Mouse (Mus musculus) ES-E14 (cell line): ENCODE measurements at regions not wholly inside any gene's neighbourhood (a gene's known extent, or its start where the extent isn't known, plus 50 kb on each side); places are given as distances from the start of the nearest gene placed in this dataset.

ENCODE experiments used
- CHD2 ChIP-seq: IDR thresholded peaks from 2 replicates; pipeline ENCODE4 v1.6.1; 2014; ENCODE audit warnings: mild to moderate bottlenecking, low read depth, low read length, inconsistent platforms
- HCFC1 ChIP-seq: IDR thresholded peaks from 2 replicates; pipeline ENCODE4 v1.6.1; 2012; ENCODE audit warnings: low read length, inconsistent platforms, borderline replicate concordance; ENCODE audit not compliant: insufficient read depth
- MAFK ChIP-seq: IDR thresholded peaks from 2 replicates; pipeline ENCODE4 v1.6.1; 2014; ENCODE audit warnings: mild to moderate bottlenecking, low read depth, low read length, inconsistent platforms; ENCODE audit not compliant: insufficient read depth
- ZC3H11A ChIP-seq: IDR thresholded peaks from 2 replicates; pipeline ENCODE4 v1.6.1; 2012; ENCODE audit warnings: low read depth, mild to moderate bottlenecking, inconsistent platforms, low read length, borderline replicate concordance
- ZNF384 ChIP-seq: IDR thresholded peaks from 2 replicates; pipeline ENCODE4 v1.6.1; 2012; ENCODE audit warnings: low read depth, low read length, inconsistent platforms

DNA sequence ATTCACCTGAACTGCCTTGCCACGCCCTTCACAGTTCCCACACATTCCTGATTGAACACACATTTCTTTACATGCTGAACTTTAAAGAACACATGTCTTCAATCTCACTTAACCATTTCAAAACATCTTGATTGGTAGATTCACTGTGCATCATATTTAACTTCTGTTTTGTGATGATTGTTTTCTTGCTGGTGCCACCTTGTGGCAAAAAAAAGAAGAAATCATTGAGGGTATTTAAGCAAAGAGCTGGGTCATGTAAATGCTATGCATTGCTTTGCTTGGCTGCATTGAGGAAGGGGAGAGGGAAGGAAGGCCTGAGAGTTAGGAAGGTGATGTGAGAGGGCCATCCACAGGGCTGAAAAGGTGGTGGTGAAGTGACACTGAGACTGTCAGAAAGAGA is 78.3 kb upstream of the Cobl start:
- no peak for TF ChIP-seq ZNF384
- no peak for TF ChIP-seq MAFK
- TF ChIP-seq HCFC1: no peak
- no peak for TF ChIP-seq CHD2
- no peak for TF ChIP-seq ZC3H11A
